Mouse (Mus musculus) hindbrain, embryonic 15.5 days (tissue): ENCODE data around the gene AU040320. TPM values are rescaled to one million over a fixed set of nuclear protein-coding genes. Genes with fewer than 3 reads are reported as not detected.
A peak's percentile ranks its signal among the peaks of the same experiment; 100 is the strongest.

Experiments
- ATAC-seq: fragments of 200-750 bp; cut with Nextera tagmentation; 2 replicates; pipeline ENCODE4 v1.8.0; 2017; ENCODE audit warnings: low read depth, moderate number of reproducible peaks, moderate TSS enrichment; ENCODE audit not compliant: low FRiP score
- H3K27ac ChIP-seq: fragments of 300-500 bp; sonication (generic); replicated peaks from 2 replicates; pipeline ENCODE4 v1.5.1; 2015; ENCODE audit warnings: mild to moderate bottlenecking, inconsistent platforms
- H3K27me3 ChIP-seq: fragments of 300-500 bp; sonication (generic); 2 replicates; pipeline ENCODE4 v1.6.1; 2015; ENCODE audit warnings: control low read depth, inconsistent platforms
- H3K36me3 ChIP-seq: fragments of 300-500 bp; sonication (generic); 2 replicates; pipeline ENCODE4 v1.6.1; 2015; ENCODE audit warnings: control low read depth, inconsistent platforms
- H3K4me1 ChIP-seq: fragments of 300-500 bp; sonication (generic); replicated peaks from 2 replicates; pipeline ENCODE4 v1.6.1; 2015; ENCODE audit warnings: control low read depth, inconsistent platforms
- H3K4me2 ChIP-seq: fragments of 300-500 bp; sonication (generic); 2 replicates; pipeline ENCODE4 v1.6.1; 2015; ENCODE audit warnings: moderate library complexity, mild to moderate bottlenecking, inconsistent platforms
- H3K4me3 ChIP-seq: fragments of 300-500 bp; sonication (generic); 2 replicates; pipeline ENCODE4 v1.5.1; 2015; ENCODE audit warnings: mild to moderate bottlenecking, inconsistent platforms
- H3K9ac ChIP-seq: fragments of 300-500 bp; sonication (generic); 2 replicates; pipeline ENCODE4 v1.6.1; 2015; ENCODE audit warnings: inconsistent platforms
- H3K9me3 ChIP-seq: fragments of 300-500 bp; sonication (generic); 2 replicates; pipeline ENCODE4 v1.6.1; 2016; ENCODE audit warnings: control low read depth, inconsistent platforms
- WGBS: fragments of 180-500 bp; shearing (Covaris S2); methylation state at CpG from one replicate; pipeline ENCODE4 v1.1.7; 2015; 5-methylcytosine and 5-hydroxymethylcytosine counted together
- polyA plus RNA-seq: library from polyadenylated mRNA; unstranded; fragments of >200 nt; fragmentation: Nextera tagmentation; extraction: Ambion mirVana; gene quantifications from 2 replicates; pipeline ENCODE4 v1.2.1, GENCODE M21; 2015

Gene AU040320
- polyA plus RNA-seq: 39.5 and 41.4 TPM in 2 replicates

DNA sequence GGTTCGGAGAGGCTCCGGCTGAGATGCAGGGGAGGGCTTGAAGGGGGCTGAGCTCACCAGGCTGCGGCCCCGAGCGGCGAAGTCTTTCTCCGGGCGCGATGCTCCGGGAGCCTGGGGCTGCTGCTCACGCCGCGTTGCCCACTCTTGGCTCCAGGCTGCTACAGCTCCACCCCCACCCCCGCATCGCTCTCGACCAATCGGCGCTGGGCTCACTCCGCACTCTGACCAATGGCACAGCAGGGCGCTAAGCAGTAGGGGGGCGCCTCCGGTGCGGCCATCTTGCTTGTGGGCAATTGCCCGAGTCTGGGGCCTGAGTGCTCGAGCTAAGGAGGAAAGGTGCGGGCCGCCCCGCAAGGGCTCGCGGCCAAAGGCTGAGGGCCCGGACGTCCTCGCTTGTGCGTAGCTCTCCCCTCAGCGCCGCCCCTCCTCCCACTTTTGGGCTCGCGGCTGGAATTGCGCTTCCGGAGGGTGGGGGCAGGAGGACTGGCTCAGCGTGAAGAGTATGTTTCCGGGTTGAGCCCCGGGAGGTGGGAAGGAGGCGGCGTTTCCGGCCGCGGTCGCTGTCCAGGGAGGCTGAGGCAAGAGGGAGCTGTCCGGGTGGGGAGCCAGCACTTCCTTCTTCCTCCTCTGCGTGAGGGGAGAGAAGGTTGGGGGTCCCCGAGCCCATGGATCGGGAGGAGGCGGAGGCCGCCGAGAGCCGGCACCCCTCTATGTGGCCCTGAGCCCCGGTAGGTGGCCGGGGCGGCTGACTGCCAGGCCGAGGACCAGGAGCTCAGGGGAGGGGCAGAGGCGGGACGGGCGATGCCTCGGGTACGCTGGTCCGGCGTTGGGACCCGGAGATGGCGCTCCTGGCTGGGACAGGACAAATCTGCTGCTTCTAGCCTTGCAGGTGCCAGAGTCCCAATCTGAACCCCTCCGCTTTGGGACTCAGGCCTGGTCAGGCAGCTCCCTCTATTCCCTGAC is at the start of gene AU040320, which contains the start of gene Ncdn:
Gene AU040320, plus strand, starts transcription at position 277 of the 963 bp plus-strand sequence.
Gene Ncdn, minus strand, starts transcription at position 171 of the 963 bp plus-strand sequence.
- H3K27me3 ChIP-seq: no peaks in the 10 kb centered on the region
- H3K27ac ChIP-seq: peak within 1 kb of the TSS; percentile 99
- H3K9me3 ChIP-seq: no peaks in the 10 kb centered on the region
- peak within 1 kb of the TSS; percentile 75 for H3K4me3 ChIP-seq
- peak; percentile 97 for ATAC-seq
- H3K36me3 ChIP-seq: peaks cover 14% of the 10 kb centered on the region
- H3K4me1 ChIP-seq: peaks cover 55% of the 10 kb centered on the region
- peak within 1 kb of the TSS; percentile 95 for H3K4me2 ChIP-seq
- peak within 1 kb of the TSS; percentile 81 for H3K9ac ChIP-seq
- under 1% methylated on average over 63 of the region's 71 CpGs for WGBS

DNA sequence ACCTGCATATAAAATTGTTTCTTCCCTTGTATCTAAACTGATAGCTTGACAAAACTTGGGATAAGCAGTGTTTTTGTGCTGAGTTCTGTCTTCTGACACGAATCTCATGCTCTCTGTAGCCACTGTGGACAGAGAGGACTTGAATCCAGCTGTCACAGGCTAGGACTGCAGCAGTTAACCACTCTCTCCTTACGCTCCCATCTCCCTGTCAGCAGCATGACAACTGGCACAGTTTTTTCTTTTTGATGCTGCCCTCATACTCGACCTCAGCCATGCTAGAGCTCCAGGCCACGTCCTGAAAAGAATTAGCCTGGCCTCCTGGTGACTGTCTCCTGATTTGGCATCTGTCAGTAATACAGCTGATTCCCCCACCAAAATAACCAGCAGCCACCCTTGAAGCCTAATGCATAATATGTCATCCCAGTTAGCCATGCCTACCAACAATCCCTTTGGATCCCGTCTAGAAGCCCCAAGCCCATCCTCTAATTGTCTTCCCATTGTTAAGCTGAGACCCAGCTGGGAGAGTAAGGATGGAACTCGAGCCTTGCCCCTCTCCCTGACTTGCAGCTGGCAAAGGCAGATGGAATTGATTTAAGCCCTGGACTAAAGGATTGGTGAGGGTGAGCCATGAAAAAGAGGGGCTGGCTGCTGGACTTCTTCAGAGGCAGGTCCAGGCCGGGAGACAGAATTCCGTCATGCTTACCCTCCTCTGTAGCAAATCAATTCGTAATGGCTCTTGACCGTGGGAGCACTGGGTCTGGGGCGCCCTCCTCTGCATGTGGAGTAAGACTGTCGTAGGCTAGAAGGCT is 46.5 kb upstream of the AU040320 start:
- H3K27ac ChIP-seq: no peak overlapping the region
- no peak overlapping the region for H3K9ac ChIP-seq
- H3K36me3 ChIP-seq: peaks cover 65% of the 10 kb centered on the region

DNA sequence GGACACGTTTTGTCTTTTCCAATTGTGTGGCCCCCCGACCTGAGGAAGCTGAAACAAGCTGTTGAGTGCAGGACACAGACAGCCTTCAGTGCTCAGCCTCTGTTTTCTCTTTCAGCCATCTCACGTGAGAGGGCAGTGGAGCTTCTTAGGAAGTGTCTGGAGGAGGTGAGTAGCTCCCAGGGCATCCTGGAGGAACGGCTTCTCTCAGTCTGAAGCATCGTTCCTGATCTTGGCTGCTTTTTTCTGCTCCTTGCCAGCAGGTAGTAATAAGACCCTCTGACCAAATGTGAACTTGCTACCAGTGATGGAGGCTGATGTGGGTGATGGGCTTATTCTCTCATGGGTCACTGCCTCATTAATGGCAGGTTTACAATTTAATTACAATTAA is 45.9 kb upstream of the AU040320 start:
- WGBS: 28% methylated on average over 5 of the region's 5 CpGs
- H3K4me1 ChIP-seq: no peaks in the 10 kb centered on the region
- H3K4me3 ChIP-seq: no peak overlapping the region
- H3K27ac ChIP-seq: no peak overlapping the region
- no peak overlapping the region for H3K4me2 ChIP-seq
- H3K9me3 ChIP-seq: no peaks in the 10 kb centered on the region
- no peak overlapping the region for H3K9ac ChIP-seq
- no peak for ATAC-seq
- no peaks in the 10 kb centered on the region for H3K27me3 ChIP-seq
- H3K36me3 ChIP-seq: peaks cover 64% of the 10 kb centered on the region

More for the DNA sequence above, 46.5 kb upstream of the AU040320 start:
- Histone ChIP-seq H3K27me3 (no peaks in the 10 kb centered on the region), H3K9me3 (no peaks in the 10 kb centered on the region), H3K4me1 (no peaks in the 10 kb centered on the region), H3K4me2 (no peak overlapping the region), H3K4me3 (no peak overlapping the region)
- peak; percentile 59; the same call in 1 of the 2 replicates for ATAC-seq
- 30% methylated on average over 12 of the region's 12 CpGs for WGBS

DNA sequence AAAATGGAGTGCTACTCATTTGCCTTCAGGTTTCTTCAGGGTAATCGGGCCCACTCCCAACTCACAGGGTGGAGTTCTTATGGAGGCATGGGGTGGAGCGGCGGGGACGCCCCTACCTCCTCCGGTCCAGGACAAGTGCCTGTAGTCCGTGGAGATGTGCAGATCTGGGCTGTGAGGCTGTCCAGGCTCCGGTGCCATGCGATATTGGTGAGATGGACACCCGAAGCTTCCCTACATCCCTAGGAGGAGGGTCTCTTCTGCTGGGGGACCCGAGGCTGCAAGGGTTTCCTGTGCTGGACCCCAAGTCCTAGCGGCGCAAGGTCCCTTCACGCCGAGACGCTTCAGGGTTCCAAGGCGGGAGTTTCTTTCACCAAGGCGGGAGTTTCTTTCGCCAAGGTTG is 21.2 kb upstream of the AU040320 start:
- 3% methylated on average over 18 of the region's 18 CpGs for WGBS
- H3K4me1 ChIP-seq: peaks cover 14% of the 10 kb centered on the region

DNA sequence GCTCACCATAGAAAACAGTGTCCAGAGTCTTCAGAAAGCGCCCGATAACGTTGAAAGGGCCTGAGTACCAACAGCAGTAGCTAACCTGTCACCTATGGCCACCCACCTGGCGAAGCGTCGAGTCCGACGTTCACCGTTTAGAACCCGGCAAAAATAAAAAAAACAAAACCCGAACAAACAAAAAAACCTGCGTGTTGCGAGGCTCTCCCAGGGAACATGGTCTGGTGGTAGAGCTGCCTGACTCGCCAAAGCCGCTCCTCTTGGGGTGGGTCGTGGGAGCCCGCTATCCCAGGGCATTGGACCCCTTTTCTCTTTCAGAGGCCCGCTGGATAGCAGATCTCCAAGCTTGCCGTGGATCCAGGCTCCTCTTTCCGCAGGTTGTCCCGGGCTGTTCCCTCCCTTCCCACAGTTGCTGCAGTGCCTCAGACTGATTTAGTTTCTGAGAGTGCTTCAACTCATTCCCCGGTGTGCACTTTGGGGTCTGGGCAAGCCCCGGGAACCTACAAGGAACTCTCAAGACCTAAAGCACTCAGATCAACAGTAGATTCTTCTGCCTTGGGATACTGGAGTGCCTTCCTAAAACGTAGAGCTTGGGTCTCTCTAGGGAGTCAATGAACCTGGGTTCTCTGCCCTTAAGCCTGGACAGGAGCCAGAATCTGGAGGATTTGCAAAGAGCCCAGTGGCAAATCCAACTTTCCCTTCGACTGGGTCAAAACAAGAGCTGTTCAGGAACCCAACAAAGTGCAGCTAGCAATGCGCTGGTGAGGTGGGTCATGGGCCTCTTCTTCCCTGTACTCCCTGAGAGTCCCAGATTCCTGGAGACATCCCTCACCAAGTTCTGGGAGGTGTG is 20.6 kb upstream of the AU040320 start:
- Histone ChIP-seq H3K4me3 (no peak overlapping the region), H3K9ac (no peak overlapping the region), H3K4me1 (peaks cover 14% of the 10 kb centered on the region), H3K27ac (no peak overlapping the region), H3K9me3 (no peaks in the 10 kb centered on the region), H3K36me3 (no peaks in the 10 kb centered on the region), H3K27me3 (peaks cover 84% of the 10 kb centered on the region), H3K4me2 (peak overlapping the region; percentile 8)
- ATAC-seq: no peak
- WGBS: 4% methylated on average over 26 of the region's 26 CpGs

More for the DNA sequence above, 21.2 kb upstream of the AU040320 start:
- Histone ChIP-seq H3K36me3 (no peaks in the 10 kb centered on the region), H3K27ac (no peak overlapping the region), H3K27me3 (peaks cover 78% of the 10 kb centered on the region), H3K9ac (no peak overlapping the region), H3K9me3 (no peaks in the 10 kb centered on the region), H3K4me3 (no peak overlapping the region), H3K4me2 (peak overlapping the region; percentile 8)
- no peak for ATAC-seq

DNA sequence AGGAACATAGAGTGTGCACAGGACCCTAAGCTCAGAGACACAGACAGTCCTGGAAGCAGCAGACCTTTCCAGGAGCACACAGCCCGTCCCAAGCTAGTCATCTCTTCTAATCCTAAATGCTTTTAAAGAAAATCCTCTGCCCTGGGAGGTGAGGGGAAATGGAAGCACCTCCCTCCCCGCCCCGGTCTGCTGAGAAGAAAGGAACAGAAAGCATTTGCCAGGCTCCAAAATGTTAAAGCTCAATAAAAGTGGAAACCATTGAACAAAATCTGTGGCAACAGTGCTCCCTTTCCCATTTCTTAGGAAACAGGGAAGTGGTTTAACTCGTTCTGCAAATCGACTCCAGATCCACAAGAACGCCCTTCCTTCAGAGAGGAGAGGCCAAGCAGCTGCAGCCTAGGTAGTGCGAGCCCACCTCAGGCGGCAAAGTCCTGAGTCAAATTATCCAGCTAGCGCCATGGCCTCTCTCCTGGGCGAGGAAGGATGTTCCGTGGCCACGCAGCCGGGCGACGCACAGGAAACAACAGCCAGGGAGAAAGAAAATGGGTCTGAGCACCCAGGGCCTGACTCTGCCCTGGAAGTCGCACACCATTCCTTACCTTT is 19.2 kb upstream of the AU040320 start:
- ATAC-seq: no peak
- 5% methylated on average over 16 of the region's 16 CpGs for WGBS
- Histone ChIP-seq H3K9me3 (no peaks in the 10 kb centered on the region), H3K36me3 (no peaks in the 10 kb centered on the region), H3K9ac (no peak overlapping the region), H3K27ac (no peak overlapping the region), H3K4me1 (peaks cover 14% of the 10 kb centered on the region), H3K27me3 (peaks cover 94% of the 10 kb centered on the region), H3K4me2 (no peak overlapping the region), H3K4me3 (no peak overlapping the region)

DNA sequence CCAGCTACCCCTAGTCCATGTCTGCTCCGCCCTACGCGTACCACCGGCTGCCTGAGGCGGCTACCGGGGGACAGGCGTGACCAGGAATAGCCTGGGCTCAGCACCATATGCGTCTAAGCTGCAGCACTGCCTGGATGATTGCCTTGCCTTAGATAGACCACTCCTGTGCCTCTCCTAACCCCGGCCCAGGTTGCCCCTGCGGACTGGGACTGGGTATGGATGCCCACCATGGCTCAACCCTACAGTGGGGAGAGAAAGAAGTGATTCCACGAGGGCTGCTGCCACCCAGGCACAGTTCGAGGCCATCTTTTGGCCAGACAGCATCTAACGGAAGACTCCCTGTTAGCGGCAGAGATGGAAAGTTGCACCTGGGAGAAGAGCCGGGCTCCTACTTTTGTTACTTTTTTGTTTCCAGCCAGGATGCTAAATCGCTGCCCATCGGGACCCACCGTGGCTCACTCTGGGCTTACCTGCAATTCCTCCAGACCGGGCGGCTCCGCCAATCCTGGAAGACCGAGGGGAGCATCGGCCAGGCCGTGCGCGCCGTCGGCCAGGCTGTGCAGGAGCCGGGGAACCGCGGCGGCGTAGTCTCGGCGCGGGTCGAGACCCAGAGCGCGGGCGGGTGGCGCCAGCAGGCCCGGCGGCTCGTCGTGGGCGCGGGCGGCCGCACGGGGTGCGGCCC is 18.5 kb upstream of the AU040320 start:
- Histone ChIP-seq H3K4me3 (peak overlapping the region; percentile 27), H3K4me1 (peaks cover 14% of the 10 kb centered on the region), H3K9me3 (no peaks in the 10 kb centered on the region), H3K4me2 (peak overlapping the region; percentile 54), H3K36me3 (no peaks in the 10 kb centered on the region), H3K27me3 (peaks cover 94% of the 10 kb centered on the region), H3K9ac (no peak overlapping the region), H3K27ac (no peak overlapping the region)
- no peak for ATAC-seq
- 3% methylated on average over 42 of the region's 51 CpGs for WGBS

DNA sequence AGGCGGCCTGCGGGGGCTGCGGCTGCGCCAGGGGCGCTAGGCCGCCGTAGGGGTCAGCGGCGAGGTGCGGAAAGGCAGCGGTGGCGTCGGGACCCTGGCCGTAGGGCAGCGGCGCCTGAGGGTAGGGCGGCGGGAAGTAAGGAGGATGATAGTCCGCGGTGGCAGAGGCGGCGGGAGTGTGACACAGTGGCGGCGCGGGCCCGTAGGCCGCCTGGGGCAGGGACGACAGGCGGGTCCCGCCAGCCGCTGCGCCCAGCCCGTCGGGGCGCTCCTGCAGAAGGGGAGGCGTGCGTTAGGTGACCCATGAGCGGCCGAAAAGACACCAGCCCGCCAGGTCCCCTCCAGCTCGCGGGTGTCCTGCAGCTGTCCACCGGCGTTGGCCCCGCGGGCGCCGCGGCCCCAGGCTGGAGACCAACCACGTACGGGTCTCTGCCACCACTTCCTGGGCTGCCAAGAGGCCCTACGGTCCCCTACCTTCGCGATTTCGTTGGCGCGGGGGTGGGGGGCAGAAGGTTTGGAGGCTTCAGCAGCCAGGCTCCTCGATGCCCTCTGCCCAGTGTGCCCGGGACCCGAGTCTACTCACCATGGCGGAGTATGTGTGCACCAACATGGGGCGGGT is 17.9 kb upstream of the AU040320 start:
- no peaks in the 10 kb centered on the region for H3K9me3 ChIP-seq
- H3K36me3 ChIP-seq: no peaks in the 10 kb centered on the region
- no peak overlapping the region for H3K27ac ChIP-seq
- H3K4me2 ChIP-seq: peak overlapping the region; percentile 54
- ATAC-seq: no peak
- 2% methylated on average over 42 of the region's 62 CpGs for WGBS
- H3K4me3 ChIP-seq: peak overlapping the region; percentile 27
- H3K27me3 ChIP-seq: peaks cover 87% of the 10 kb centered on the region
- H3K9ac ChIP-seq: no peak overlapping the region
- H3K4me1 ChIP-seq: peaks cover 14% of the 10 kb centered on the region

DNA sequence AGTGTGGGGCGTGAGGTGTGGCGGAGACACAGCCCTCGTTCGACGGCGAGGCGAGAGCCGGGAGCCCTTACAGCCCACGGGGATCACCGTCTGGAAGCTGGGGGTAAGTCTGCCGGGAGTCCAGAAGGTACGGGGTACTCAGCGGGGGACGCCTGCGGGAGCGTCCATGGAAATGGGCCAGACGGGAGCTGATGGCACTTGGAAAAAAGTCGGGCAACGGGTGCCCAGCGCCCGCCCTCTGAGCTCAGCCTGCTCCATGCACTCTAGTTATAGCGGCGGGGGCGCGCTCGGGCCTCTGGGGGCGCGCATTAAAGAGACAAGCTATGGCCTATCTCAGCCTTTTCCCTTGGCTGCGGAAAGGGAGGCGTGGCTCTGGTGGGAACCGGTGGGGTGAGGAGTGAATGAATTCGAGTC is 17.3 kb upstream of the AU040320 start, which contains the start of gene Tfap2e:
Gene Tfap2e, minus strand, starts transcription at position 240 of the 414 bp plus-strand sequence.
- peak; percentile 59; the same call in 1 of the 2 replicates for ATAC-seq

DNA sequence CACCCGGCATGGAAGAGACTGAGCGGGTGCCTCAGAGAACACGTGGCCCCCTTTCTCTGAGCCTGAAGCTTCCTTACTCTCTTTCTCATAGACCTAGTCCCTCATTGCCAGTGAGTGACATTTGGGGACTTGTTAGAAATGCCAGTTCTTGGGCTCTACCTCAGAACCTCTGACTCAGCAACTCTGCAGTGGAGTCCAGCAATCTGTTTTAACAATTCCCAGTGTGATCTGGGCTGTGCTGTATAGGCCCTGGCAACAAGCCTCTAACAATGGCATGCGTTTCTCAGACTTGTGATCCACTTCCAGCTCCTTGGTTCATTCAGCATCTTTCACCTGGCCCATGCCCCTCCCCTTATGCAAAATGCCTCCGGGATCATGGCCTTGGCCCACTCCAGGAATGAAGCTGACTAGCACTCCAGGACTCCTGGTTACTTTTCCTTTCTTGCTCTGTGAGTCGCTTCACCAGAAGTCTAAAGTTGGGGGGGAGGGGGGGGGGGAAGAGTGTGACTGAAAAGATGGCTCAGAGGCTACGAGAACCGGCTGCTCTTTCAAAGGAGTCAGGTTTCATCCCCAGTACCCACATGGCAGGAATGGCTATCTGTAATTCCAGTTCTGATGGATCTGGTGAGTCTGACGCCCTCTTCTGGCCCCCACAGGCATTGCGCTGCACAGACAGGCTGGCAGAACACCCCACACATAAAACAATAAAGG is 13.2 kb upstream of the AU040320 start:
- whole genome bisulfite sequencing: 19% methylated on average over 10 of the region's 10 CpGs
- Histone ChIP-seq H3K4me1 (peaks cover 12% of the 10 kb centered on the region), H3K4me2 (no peak overlapping the region), H3K9ac (no peak overlapping the region), H3K27me3 (peaks cover 49% of the 10 kb centered on the region), H3K36me3 (peaks cover 11% of the 10 kb centered on the region), H3K27ac (no peak overlapping the region), H3K9me3 (no peaks in the 10 kb centered on the region), H3K4me3 (no peak overlapping the region)
- no peak for ATAC-seq

More for the DNA sequence above, 17.3 kb upstream of the AU040320 start, which contains the start of gene Tfap2e:
- H3K4me2 ChIP-seq: peak within 1 kb of the TSS; percentile 54
- WGBS: 1% methylated on average over 32 of the region's 32 CpGs
- H3K27me3 ChIP-seq: peaks cover 82% of the 10 kb centered on the region
- H3K36me3 ChIP-seq: no peaks in the 10 kb centered on the region
- peaks cover 14% of the 10 kb centered on the region for H3K4me1 ChIP-seq
- no peaks in the 10 kb centered on the region for H3K9me3 ChIP-seq
- H3K4me3 ChIP-seq: peak within 1 kb of the TSS; percentile 27
- no peak within 1 kb of the TSS for H3K9ac ChIP-seq
- no peak within 1 kb of the TSS for H3K27ac ChIP-seq
